Mouse (Mus musculus) liver, embryonic 11.5 days (tissue): ENCODE measurements around the gene Mllt3. TPM values are rescaled to one million over a fixed set of nuclear protein-coding genes. Genes with fewer than 3 reads are reported as not detected.

ENCODE experiments used
- ATAC-seq: fragments of 200-750 bp; cut with Nextera tagmentation; replicated peaks from 2 replicates; pipeline ENCODE4 v1.8.0; 2017; ENCODE audit warnings: moderate number of reproducible peaks, mild to moderate bottlenecking, moderate TSS enrichment, moderate library complexity; ENCODE audit not compliant: low FRiP score
- DNase-seq: peaks from one replicate; pipeline ENCODE4 v3.0.0-alpha.2; 2017; ENCODE audit warnings: low spot score
- H3K27ac ChIP-seq: fragments of 300-500 bp; sonication (generic); 2 replicates; pipeline ENCODE4 v1.5.1; 2014; ENCODE audit warnings: mild to moderate bottlenecking, low read depth, low read length, control low read depth
- H3K27me3 ChIP-seq: fragments of 300-500 bp; sonication (generic); replicated peaks from 2 replicates; pipeline ENCODE4 v1.6.1; 2014; ENCODE audit warnings: low read length, mixed read lengths; ENCODE audit not compliant: control insufficient read depth, insufficient read depth
- H3K36me3 ChIP-seq: fragments of 300-500 bp; sonication (generic); 2 replicates; pipeline ENCODE4 v1.6.1; 2014; ENCODE audit warnings: mild to moderate bottlenecking, low read length, moderate library complexity, mixed read lengths; ENCODE audit not compliant: control insufficient read depth, insufficient read depth
- H3K4me1 ChIP-seq: fragments of 300-500 bp; sonication (generic); replicated peaks from 2 replicates; pipeline ENCODE4 v1.6.1; 2014; ENCODE audit warnings: low read length, mixed read lengths; ENCODE audit not compliant: control insufficient read depth, insufficient read depth
- H3K4me2 ChIP-seq: fragments of 300-500 bp; sonication (generic); 2 replicates; pipeline ENCODE4 v1.6.1; 2014; ENCODE audit warnings: mild to moderate bottlenecking, control low read depth, moderate library complexity
- H3K4me3 ChIP-seq: fragments of 300-500 bp; sonication (generic); 2 replicates; pipeline ENCODE4 v1.5.1; 2014; ENCODE audit warnings: low read depth, low read length, control low read depth
- H3K9ac ChIP-seq: fragments of 300-500 bp; sonication (generic); 2 replicates; pipeline ENCODE4 v1.6.1; 2014; ENCODE audit warnings: low read depth, low read length, control low read depth
- H3K9me3 ChIP-seq: fragments of 300-500 bp; sonication (generic); 2 replicates; pipeline ENCODE4 v1.6.1; 2016; ENCODE audit warnings: low read length, inconsistent platforms, mixed read lengths; ENCODE audit not compliant: control insufficient read depth
- WGBS: fragments of 180-500 bp; shearing (Covaris S2); extraction: QIAGEN DNeasy Blood & Tissue Kit; methylation state at CpG from one replicate; pipeline ENCODE4 v1.1.7; 2014; 5-methylcytosine and 5-hydroxymethylcytosine counted together
- polyA plus RNA-seq: library from polyadenylated mRNA; unstranded; fragments of >200 nt; fragmentation: Nextera tagmentation; extraction: Ambion mirVana; gene quantifications from 2 replicates; pipeline ENCODE4 v1.2.1, GENCODE M21; 2014

Gene Mllt3
- polyA plus RNA-seq, 1 experiment from 2014 or later, result 77.5 TPM

GRCm38 (mm10) chr4:87767711-87768561, 265.2 kb downstream of the Mllt3 start:
- ATAC-seq, result no peak
- Histone ChIP-seq H3K27ac (no peak overlapping the region), H3K27me3 (no peaks in the 10 kb centered on the region), H3K9me3 (no peaks in the 10 kb centered on the region), H3K36me3 (no peaks in the 10 kb centered on the region), H3K9ac (no peak overlapping the region), H3K4me2 (no peak overlapping the region), H3K4me3 (no peak overlapping the region), H3K4me1 (no peaks in the 10 kb centered on the region)
- WGBS, result 52% methylated on average over 11 of the region's 11 CpGs
- DNase-seq, result no peak

GRCm38 (mm10) chr4:87765729-87766128, 267.4 kb downstream of the Mllt3 start:
- no peak overlapping the region for H3K4me2 ChIP-seq
- no peaks in the 10 kb centered on the region for H3K36me3 ChIP-seq
- H3K27ac ChIP-seq, result no peak overlapping the region
- H3K4me1 ChIP-seq, result no peaks in the 10 kb centered on the region
- DNase-seq (no peak), ATAC-seq (no peak)
- WGBS, result 44% methylated on average over 3 of the region's 3 CpGs
- H3K27me3 ChIP-seq, result no peaks in the 10 kb centered on the region
- H3K9ac ChIP-seq, result no peak overlapping the region
- H3K4me3 ChIP-seq, result no peak overlapping the region
- H3K9me3 ChIP-seq, result no peaks in the 10 kb centered on the region

GRCm38 (mm10) chr4:87761075-87761474, 272.1 kb downstream of the Mllt3 start:
- Histone ChIP-seq H3K27ac (no peak overlapping the region), H3K9me3 (no peaks in the 10 kb centered on the region), H3K36me3 (no peaks in the 10 kb centered on the region), H3K9ac (no peak overlapping the region), H3K27me3 (no peaks in the 10 kb centered on the region), H3K4me1 (no peaks in the 10 kb centered on the region), H3K4me2 (no peak overlapping the region), H3K4me3 (no peak overlapping the region)
- DNase-seq (no peak), ATAC-seq (no peak)
- 71% methylated on average over 2 of the region's 2 CpGs for WGBS

- Histone ChIP-seq H3K27me3 (no peaks in the 10 kb centered on the region), H3K9ac (no peak overlapping the region), H3K4me1 (no peaks in the 10 kb centered on the region), H3K4me2 (no peak overlapping the region), H3K9me3 (no peaks in the 10 kb centered on the region), H3K27ac (no peak overlapping the region), H3K4me3 (no peak overlapping the region), H3K36me3 (no peaks in the 10 kb centered on the region)
- no peak for ATAC-seq
- 76% methylated on average over 1 of the region's 1 CpGs for WGBS
- no peak for DNase-seq
Measured at GRCm38 (mm10) chr4:87760297-87760696, 272.9 kb downstream of the Mllt3 start.

GRCm38 (mm10) chr4:87759625-87760024, 273.5 kb downstream of the Mllt3 start:
- WGBS, result 78% methylated on average over 2 of the region's 2 CpGs
- Histone ChIP-seq H3K27ac (no peak overlapping the region), H3K4me3 (no peak overlapping the region), H3K27me3 (no peaks in the 10 kb centered on the region), H3K4me1 (no peaks in the 10 kb centered on the region), H3K9ac (no peak overlapping the region), H3K36me3 (no peaks in the 10 kb centered on the region), H3K9me3 (no peaks in the 10 kb centered on the region), H3K4me2 (no peak overlapping the region)
- ATAC-seq (no peak), DNase-seq (no peak)

- Histone ChIP-seq H3K36me3 (no peaks in the 10 kb centered on the region), H3K4me3 (no peak overlapping the region), H3K9me3 (no peaks in the 10 kb centered on the region), H3K4me1 (no peaks in the 10 kb centered on the region), H3K27ac (no peak overlapping the region), H3K9ac (no peak overlapping the region), H3K4me2 (no peak overlapping the region), H3K27me3 (no peaks in the 10 kb centered on the region)
- 83% methylated on average over 6 of the region's 6 CpGs for WGBS
- ATAC-seq, result no peak
- no peak for DNase-seq
Measured at GRCm38 (mm10) chr4:87759110-87759509, 274.1 kb downstream of the Mllt3 start.

- Histone ChIP-seq H3K9me3 (no peaks in the 10 kb centered on the region), H3K4me3 (no peak overlapping the region), H3K27ac (no peak overlapping the region), H3K9ac (no peak overlapping the region), H3K4me2 (no peak overlapping the region), H3K4me1 (peaks cover 10% of the 10 kb centered on the region), H3K36me3 (no peaks in the 10 kb centered on the region), H3K27me3 (no peaks in the 10 kb centered on the region; the same call in 1 of the 2 replicates)
- ATAC-seq (0 out of 2 replicates have a peak, but pooled peaks have one; percentile 67), DNase-seq (no peak)
- 71% methylated on average over 2 of the region's 2 CpGs for WGBS
Measured at GRCm38 (mm10) chr4:87751515-87751864, 281.7 kb downstream of the Mllt3 start.

GRCm38 (mm10) chr4:87750856-87751514, 282.2 kb downstream of the Mllt3 start:
- Histone ChIP-seq H3K27me3 (no peaks in the 10 kb centered on the region; the same call in 1 of the 2 replicates), H3K4me1 (peaks cover 10% of the 10 kb centered on the region), H3K4me3 (no peak overlapping the region), H3K36me3 (no peaks in the 10 kb centered on the region), H3K4me2 (no peak overlapping the region; the same call in 1 of the 2 replicates), H3K9me3 (no peaks in the 10 kb centered on the region), H3K9ac (no peak overlapping the region), H3K27ac (no peak overlapping the region)
- DNase-seq (no peak), ATAC-seq (peak; percentile 92)
- WGBS, result 79% methylated on average over 5 of the region's 5 CpGs
